Mouse (Mus musculus) neural tube, embryonic 12.5 days (tissue): Measurements from ENCODE around the gene Gpr182. TPM values are rescaled to one million over a fixed set of nuclear protein-coding genes. Genes with fewer than 3 reads are reported as not detected.

Source experiments
- ATAC-seq: fragments of 200-750 bp; cut with Nextera tagmentation; 2 replicates; pipeline ENCODE4 v1.8.0; 2017; ENCODE audit warnings: low read depth, mild to moderate bottlenecking, moderate TSS enrichment, moderate library complexity; ENCODE audit not compliant: low FRiP score
- H3K27ac ChIP-seq: fragments of 300-500 bp; sonication (generic); 2 replicates; pipeline ENCODE4 v1.5.1; 2016
- H3K27me3 ChIP-seq: fragments of 300-500 bp; sonication (generic); replicated peaks from 2 replicates; pipeline ENCODE4 v1.6.1; 2016; ENCODE audit warnings: mild to moderate bottlenecking
- H3K36me3 ChIP-seq: fragments of 300-500 bp; sonication (generic); 2 replicates; pipeline ENCODE4 v1.6.1; 2016; ENCODE audit warnings: mild to moderate bottlenecking
- H3K4me1 ChIP-seq: fragments of 300-500 bp; sonication (generic); 2 replicates; pipeline ENCODE4 v1.6.1; 2016
- H3K4me2 ChIP-seq: fragments of 300-500 bp; sonication (generic); replicated peaks from 2 replicates; pipeline ENCODE4 v1.6.1; 2016; ENCODE audit warnings: mild to moderate bottlenecking
- H3K4me3 ChIP-seq: fragments of 300-500 bp; sonication (generic); 2 replicates; pipeline ENCODE4 v1.5.1; 2016
- H3K9ac ChIP-seq: fragments of 300-500 bp; sonication (generic); 2 replicates; pipeline ENCODE4 v1.6.1; 2016; ENCODE audit warnings: mild to moderate bottlenecking
- H3K9me3 ChIP-seq: fragments of 300-500 bp; sonication (generic); 2 replicates; pipeline ENCODE4 v1.6.1; 2016; ENCODE audit warnings: mild to moderate bottlenecking
- WGBS: fragments of 180-500 bp; shearing (Covaris S2); methylation state at CpG from one replicate; pipeline ENCODE4 v1.1.7; 2016; 5-methylcytosine and 5-hydroxymethylcytosine counted together
- polyA plus RNA-seq: library from polyadenylated mRNA; unstranded; fragments of >200 nt; fragmentation: Nextera tagmentation; extraction: Ambion mirVana; gene quantifications from 2 replicates; pipeline ENCODE4 v1.2.1, GENCODE M21; 2016

Gene Gpr182
- polyA plus RNA-seq, 1 experiment from 2014 or later: 0.28 TPM

DNA sequence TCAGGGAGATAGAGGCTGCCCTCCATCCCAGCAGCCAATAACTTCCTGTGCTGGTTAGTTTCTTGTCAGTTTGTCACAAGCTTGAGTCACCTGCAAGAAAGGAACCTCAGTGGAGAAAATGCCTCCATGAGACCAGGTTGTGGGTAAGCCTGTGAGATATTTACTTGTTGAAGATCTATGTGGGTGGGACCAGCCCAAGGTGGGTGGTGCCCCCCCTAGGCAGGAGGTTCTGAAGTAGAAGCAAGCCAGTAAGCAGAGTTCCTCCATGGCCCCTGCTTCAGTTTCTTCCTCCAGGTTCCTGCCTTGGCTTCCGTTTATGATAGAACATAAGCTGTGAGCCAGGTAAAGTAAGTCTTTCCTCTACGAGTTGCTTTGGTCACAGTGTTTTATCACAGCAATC, 15.3 kb downstream of the Gpr182 start:
- no peak for ATAC-seq
- no peak overlapping the region for H3K27ac ChIP-seq
- H3K4me1 ChIP-seq: peaks cover 14% of the 10 kb centered on the region
- 84% methylated on average over 2 of the region's 2 CpGs for WGBS
- H3K27me3 ChIP-seq: no peaks in the 10 kb centered on the region
- no peak overlapping the region for H3K4me2 ChIP-seq
- no peaks in the 10 kb centered on the region; the same call in 1 of the 2 replicates for H3K36me3 ChIP-seq
- H3K9me3 ChIP-seq: no peaks in the 10 kb centered on the region
- no peak overlapping the region for H3K9ac ChIP-seq
- no peak overlapping the region for H3K4me3 ChIP-seq

DNA sequence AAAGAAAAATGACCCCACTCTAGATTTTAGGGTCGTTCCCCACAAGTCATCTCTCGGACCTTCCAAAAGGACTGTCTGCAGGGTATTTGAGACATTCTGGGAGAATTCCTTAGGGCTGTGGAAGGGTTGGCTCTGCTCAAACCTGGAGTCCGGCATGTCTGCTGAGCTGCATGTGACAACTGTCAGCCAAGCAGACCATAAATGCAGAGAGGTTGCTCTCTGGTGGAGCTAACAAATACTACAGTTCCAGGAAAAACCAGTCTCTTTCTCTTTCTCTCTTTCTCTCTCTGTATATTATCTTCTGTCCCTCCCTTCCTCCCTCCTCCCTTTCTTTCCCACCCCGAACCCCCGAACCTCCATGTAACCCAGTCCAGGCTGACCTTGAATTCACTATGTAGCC, 17.1 kb downstream of the Gpr182 start:
- Histone ChIP-seq H3K36me3 (no peaks in the 10 kb centered on the region), H3K9me3 (no peaks in the 10 kb centered on the region), H3K4me2 (no peak overlapping the region), H3K9ac (no peak overlapping the region), H3K27ac (no peak overlapping the region), H3K4me1 (peaks cover 9% of the 10 kb centered on the region; the same call in 1 of the 2 replicates), H3K4me3 (no peak overlapping the region), H3K27me3 (no peaks in the 10 kb centered on the region)
- ATAC-seq: no peak
- 54% methylated on average over 5 of the region's 5 CpGs for WGBS

GRCm38 (mm10) chr10:127731397-127731796, 20.1 kb downstream of the Gpr182 start:
- 20% methylated on average over 5 of the region's 5 CpGs for WGBS
- 0 out of 2 replicates have a peak overlapping the region, but pooled peaks have one; percentile 5 for H3K4me2 ChIP-seq
- peaks cover 9% of the 10 kb centered on the region; the same call in 1 of the 2 replicates for H3K4me1 ChIP-seq
- H3K9me3 ChIP-seq: no peaks in the 10 kb centered on the region
- ATAC-seq: no peak
- no peak overlapping the region for H3K4me3 ChIP-seq
- H3K9ac ChIP-seq: no peak overlapping the region
- H3K36me3 ChIP-seq: no peaks in the 10 kb centered on the region
- H3K27me3 ChIP-seq: no peaks in the 10 kb centered on the region
- no peak overlapping the region for H3K27ac ChIP-seq

GRCm38 (mm10) chr10:127730933-127731310, 20.6 kb downstream of the Gpr182 start:
- Histone ChIP-seq H3K4me1 (peaks cover 9% of the 10 kb centered on the region; the same call in 1 of the 2 replicates), H3K4me3 (no peak overlapping the region), H3K9ac (no peak overlapping the region), H3K36me3 (no peaks in the 10 kb centered on the region), H3K4me2 (0 out of 2 replicates have a peak overlapping the region, but pooled peaks have one; percentile 5), H3K27ac (no peak overlapping the region), H3K27me3 (no peaks in the 10 kb centered on the region), H3K9me3 (no peaks in the 10 kb centered on the region)
- WGBS: 28% methylated on average over 9 of the region's 9 CpGs
- ATAC-seq: no peak

- WGBS: 58% methylated on average over 11 of the region's 11 CpGs
- ATAC-seq: no peak
- Histone ChIP-seq H3K4me3 (no peak overlapping the region), H3K4me1 (peaks cover 9% of the 10 kb centered on the region; the same call in 1 of the 2 replicates), H3K36me3 (no peaks in the 10 kb centered on the region), H3K9me3 (no peaks in the 10 kb centered on the region), H3K4me2 (no peak overlapping the region), H3K9ac (no peak overlapping the region), H3K27ac (no peak overlapping the region), H3K27me3 (peaks cover under 1% of the 10 kb centered on the region; the same call in 1 of the 2 replicates)
Observed at GRCm38 (mm10) chr10:127730285-127730932, 21.1 kb downstream of the Gpr182 start.

DNA sequence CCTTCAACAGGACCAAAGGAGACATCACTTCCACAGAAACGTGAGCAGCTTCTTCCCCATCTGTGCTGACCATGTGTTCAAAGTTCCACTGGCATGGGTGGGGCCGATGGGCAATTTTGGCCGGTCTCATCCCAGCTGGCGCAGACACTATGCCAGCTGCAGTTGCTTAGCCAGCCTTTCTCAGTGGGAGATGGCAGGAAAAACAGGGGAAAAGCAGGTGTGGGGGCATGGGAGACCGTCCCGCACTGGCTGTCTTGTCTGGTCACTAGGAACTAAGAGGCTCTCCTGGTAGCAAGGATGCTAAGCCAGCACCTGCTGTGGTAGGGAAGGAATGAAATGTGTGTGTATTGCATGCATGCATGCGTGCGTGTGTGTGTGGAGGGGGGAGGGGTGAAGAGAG, 23.1 kb downstream of the Gpr182 start:
- Histone ChIP-seq H3K9ac (0 out of 2 replicates have a peak overlapping the region, but pooled peaks have one; percentile 14), H3K4me2 (no peak overlapping the region), H3K4me3 (no peak overlapping the region), H3K27ac (no peak overlapping the region), H3K36me3 (no peaks in the 10 kb centered on the region), H3K27me3 (peaks cover 3% of the 10 kb centered on the region; the same call in 1 of the 2 replicates), H3K4me1 (peaks cover 9% of the 10 kb centered on the region; the same call in 1 of the 2 replicates), H3K9me3 (no peaks in the 10 kb centered on the region)
- WGBS: 80% methylated on average over 8 of the region's 8 CpGs
- no peak for ATAC-seq

DNA sequence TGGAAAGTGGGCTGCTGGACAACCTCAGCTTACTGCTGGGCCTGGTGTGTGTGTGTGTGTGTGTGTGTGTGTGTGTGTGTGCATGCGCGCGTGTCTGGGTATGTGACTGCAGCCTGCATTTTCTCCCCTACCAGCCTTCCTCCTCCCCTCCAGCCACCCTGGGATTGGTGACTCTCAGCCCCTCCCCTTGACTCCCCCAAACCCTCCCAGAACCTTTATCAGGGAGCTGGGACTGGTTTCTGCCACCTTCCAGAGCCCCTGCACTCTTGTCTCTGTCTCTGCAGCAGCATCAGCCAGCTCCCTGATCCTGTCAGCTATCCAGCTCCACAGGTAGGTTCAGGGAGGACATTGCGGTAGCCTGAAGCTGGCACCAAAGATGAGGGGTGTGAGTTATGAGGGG, 26.4 kb downstream of the Gpr182 start:
- no peak overlapping the region for H3K4me2 ChIP-seq
- 67% methylated on average over 4 of the region's 4 CpGs for WGBS
- no peak overlapping the region for H3K9ac ChIP-seq
- no peak overlapping the region for H3K27ac ChIP-seq
- ATAC-seq: no peak
- H3K36me3 ChIP-seq: no peaks in the 10 kb centered on the region
- no peaks in the 10 kb centered on the region for H3K9me3 ChIP-seq
- peaks cover 19% of the 10 kb centered on the region for H3K4me1 ChIP-seq
- no peak overlapping the region for H3K4me3 ChIP-seq
- peaks cover 11% of the 10 kb centered on the region; the same call in 1 of the 2 replicates for H3K27me3 ChIP-seq

- H3K27me3 ChIP-seq: peaks cover 11% of the 10 kb centered on the region; the same call in 1 of the 2 replicates
- H3K36me3 ChIP-seq: no peaks in the 10 kb centered on the region
- H3K9me3 ChIP-seq: no peaks in the 10 kb centered on the region
- peaks cover 19% of the 10 kb centered on the region for H3K4me1 ChIP-seq
- H3K9ac ChIP-seq: no peak within 1 kb of the TSS
- H3K4me2 ChIP-seq: no peak within 1 kb of the TSS
- WGBS: 88% methylated on average over 3 of the region's 3 CpGs
- ATAC-seq: no peak
- no peak within 1 kb of the TSS for H3K4me3 ChIP-seq
- no peak within 1 kb of the TSS for H3K27ac ChIP-seq
Observed at GRCm38 (mm10) chr10:127724178-127724577, 27.4 kb downstream of the Gpr182 start, which contains the start of gene Tac2. Tac2 (plus strand) TSS chr10:127724478.

- no peak overlapping the region; the same call in 1 of the 2 replicates for H3K27ac ChIP-seq
Observed at GRCm38 (mm10) chr10:127721671-127722418, 29.7 kb downstream of the Gpr182 start.

DNA sequence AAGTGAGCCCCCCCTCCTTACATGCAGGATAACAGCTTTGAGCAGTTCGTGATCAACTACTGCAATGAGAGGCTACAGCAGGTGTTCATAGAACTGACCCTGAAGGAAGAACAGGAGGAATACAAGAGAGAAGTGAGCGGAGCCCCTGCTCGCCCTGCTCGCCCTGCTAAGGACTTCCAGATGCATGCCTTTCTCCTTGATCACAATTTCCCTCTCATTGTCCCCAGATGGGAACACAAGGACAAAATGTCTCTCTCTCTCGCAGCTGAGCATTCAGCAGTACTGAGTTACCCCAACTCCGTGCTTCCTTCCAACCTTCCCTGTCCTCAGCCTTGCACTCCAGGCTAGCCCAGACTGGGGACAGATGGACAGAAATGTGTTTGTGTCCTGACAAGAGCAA, 38.8 kb downstream of the Gpr182 start:
- H3K27ac ChIP-seq: no peak overlapping the region
- no peaks in the 10 kb centered on the region for H3K36me3 ChIP-seq
- no peaks in the 10 kb centered on the region for H3K4me1 ChIP-seq
- H3K4me3 ChIP-seq: no peak overlapping the region
- H3K27me3 ChIP-seq: no peaks in the 10 kb centered on the region
- no peak overlapping the region for H3K9ac ChIP-seq
- no peak for ATAC-seq
- WGBS: 84% methylated on average over 6 of the region's 6 CpGs
- no peaks in the 10 kb centered on the region for H3K9me3 ChIP-seq
- H3K4me2 ChIP-seq: no peak overlapping the region

More at GRCm38 (mm10) chr10:127721671-127722418, 29.7 kb downstream of the Gpr182 start:
- Histone ChIP-seq H3K27me3 (peaks cover 11% of the 10 kb centered on the region; the same call in 1 of the 2 replicates), H3K9ac (0 out of 2 replicates have a peak overlapping the region, but pooled peaks have one; percentile 35), H3K4me2 (peak overlapping the region; percentile 46), H3K36me3 (no peaks in the 10 kb centered on the region), H3K4me1 (peaks cover 19% of the 10 kb centered on the region), H3K4me3 (no peak overlapping the region), H3K9me3 (no peaks in the 10 kb centered on the region)
- ATAC-seq: peak; percentile 52; the same call in 1 of the 2 replicates
- WGBS: 10% methylated on average over 20 of the region's 20 CpGs

DNA sequence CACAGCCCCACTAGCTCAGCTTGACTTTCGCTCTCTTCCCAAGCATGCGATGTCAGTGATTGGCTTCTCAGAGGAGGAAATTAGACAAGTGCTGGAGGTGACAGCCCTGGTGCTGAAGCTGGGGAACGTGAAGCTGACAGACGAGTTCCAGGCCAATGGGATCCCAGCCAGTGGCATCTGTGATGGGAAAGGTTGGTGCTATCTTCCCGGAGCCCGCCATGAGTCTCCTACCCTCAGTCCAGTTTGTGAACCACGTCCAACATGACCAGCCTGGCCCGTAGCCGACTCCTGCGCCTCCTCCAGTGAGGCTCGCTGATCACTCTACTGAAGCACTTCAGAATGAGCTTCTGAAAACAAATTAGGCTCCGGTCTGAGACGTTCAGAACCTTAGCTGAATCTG, 41.2 kb downstream of the Gpr182 start:
- ATAC-seq: no peak
- Histone ChIP-seq H3K4me3 (no peak overlapping the region), H3K4me1 (no peaks in the 10 kb centered on the region), H3K9me3 (no peaks in the 10 kb centered on the region), H3K27ac (no peak overlapping the region), H3K4me2 (no peak overlapping the region), H3K27me3 (no peaks in the 10 kb centered on the region), H3K9ac (no peak overlapping the region), H3K36me3 (no peaks in the 10 kb centered on the region)
- 88% methylated on average over 13 of the region's 13 CpGs for WGBS

GRCm38 (mm10) chr10:127708850-127709370, 42.6 kb downstream of the Gpr182 start:
- no peak overlapping the region for H3K27ac ChIP-seq
- H3K36me3 ChIP-seq: no peaks in the 10 kb centered on the region
- no peaks in the 10 kb centered on the region for H3K9me3 ChIP-seq
- H3K27me3 ChIP-seq: no peaks in the 10 kb centered on the region
- H3K9ac ChIP-seq: no peak overlapping the region
- no peaks in the 10 kb centered on the region for H3K4me1 ChIP-seq
- ATAC-seq: no peak
- WGBS: 86% methylated on average over 3 of the region's 3 CpGs
- no peak overlapping the region for H3K4me3 ChIP-seq
- no peak overlapping the region for H3K4me2 ChIP-seq
